Mouse (Mus musculus) left cerebral cortex, adult 11 months (tissue): Measurements from ENCODE around the gene Htr5a.

ENCODE experiments used
- DNase-seq: peaks from one replicate; pipeline ENCODE4 v3.0.0; 2022; ENCODE audit warnings: low spot score

Htr5a gene

DNA sequence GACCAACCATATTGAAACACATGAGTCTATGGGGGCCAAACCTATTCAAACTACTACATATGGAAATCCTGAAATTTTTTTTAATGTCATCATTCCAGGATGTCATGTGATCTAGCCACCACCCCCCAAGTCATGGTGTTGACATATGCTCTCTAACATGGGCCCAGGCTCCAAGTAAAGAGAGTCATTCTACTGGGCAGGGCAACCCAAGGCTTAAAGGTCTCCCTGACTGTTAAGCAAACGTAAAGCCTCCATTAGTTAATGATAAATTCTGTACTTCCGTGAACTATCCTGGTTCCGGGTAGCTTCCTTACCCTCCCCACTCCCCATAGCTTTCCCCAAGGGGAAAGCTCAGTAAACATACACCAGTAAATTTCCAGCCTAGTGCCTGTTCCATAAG is 46.1 kb downstream of the Htr5a start:
- no peak for DNase-seq

DNA sequence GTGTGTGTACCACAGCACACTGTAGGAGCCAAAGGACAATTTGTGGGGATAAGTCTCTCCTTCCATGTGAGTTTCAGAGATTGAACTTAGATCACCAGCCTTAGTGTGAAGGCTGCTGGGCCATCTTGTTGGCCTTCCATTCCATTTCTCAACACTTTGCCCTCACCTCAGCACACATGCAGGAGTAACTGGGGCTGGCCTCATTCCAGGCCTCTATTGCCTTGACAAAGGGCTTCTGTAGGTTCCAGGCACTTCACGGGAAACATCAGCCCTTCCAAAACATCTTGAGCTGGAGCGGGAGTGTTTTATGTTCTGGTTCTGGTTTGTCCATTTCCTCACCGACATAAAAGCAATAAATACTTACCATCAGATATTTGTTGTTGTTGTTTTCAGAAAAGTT is 54.0 kb downstream of the Htr5a start:
- DNase-seq, result no peak

DNA sequence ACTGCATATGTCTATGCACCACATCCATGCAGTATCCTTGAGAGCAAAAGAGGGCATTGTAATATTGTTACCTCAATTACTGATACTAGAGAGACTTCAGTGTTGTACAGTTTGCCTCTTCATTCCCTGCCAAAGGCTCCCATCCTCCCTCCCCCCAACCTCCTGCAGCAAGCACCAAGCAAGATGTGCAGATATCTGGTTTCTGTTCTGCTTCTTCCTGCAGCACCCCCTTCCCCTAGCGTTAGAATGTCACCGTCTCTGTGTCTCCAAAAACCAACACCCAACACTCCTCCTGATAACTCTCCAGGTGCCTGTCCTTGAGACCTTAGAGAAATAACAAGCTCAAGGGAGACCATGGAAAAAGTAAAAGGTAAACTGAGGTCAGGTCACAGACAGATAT is 57.8 kb downstream of the Htr5a start:
- DNase-seq, result no peak

DNA sequence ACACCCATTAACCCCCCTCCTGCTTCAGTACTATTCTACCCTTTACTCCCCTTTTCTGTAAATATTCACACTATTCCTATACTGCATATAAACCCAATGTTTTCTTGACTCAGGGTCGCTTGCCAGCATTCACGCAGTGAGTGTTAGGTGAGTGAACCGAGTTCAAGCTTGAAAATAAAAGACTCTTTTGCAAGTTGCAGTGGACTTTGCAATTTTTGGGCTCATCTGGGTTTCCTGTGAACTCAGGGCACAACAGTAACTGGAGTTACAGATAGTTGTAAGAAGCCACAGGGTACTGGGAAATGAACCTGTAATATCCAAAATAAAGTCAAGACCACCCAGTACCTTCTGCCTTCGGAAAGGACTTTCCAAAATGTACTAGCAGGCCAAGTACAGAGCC is 58.2 kb downstream of the Htr5a start:
- DNase-seq, result no peak
